Comparison of ENCODE assay signal across 20 mouse cellular contexts in genomic region chr12:103644601-103645000, GRCm38 (mm10). TPM values are rescaled to one million over a fixed set of nuclear protein-coding genes. Genes with fewer than 3 reads are reported as not detected.
"Had no signal": no experiment of that assay in that cellular context is flagged by ENCODE, and none has a peak within 500 bp of the region (broad histone marks: within the 10 kb centered on the region; RNA-seq: fewer than 3 reads in every experiment).

No protein-coding gene starts in this region.

- H3K9me3 ChIP-seq: kidney, embryonic 15.5 days; lung, embryonic 15.5 days; megakaryocyte, embryonic 14.5 days; midbrain, embryonic 12.5 days; neural tube, embryonic 15.5 days had no signal

- H3K36me3 ChIP-seq: kidney, embryonic 15.5 days; lung, embryonic 15.5 days; midbrain, embryonic 12.5 days; neural tube, embryonic 15.5 days had no signal

- H3K9ac ChIP-seq: kidney, embryonic 15.5 days; lung, embryonic 15.5 days; midbrain, embryonic 12.5 days; neural tube, embryonic 15.5 days had no signal

- H3K27ac ChIP-seq: kidney, embryonic 15.5 days; left cerebral cortex, adult 2 months; lung, embryonic 15.5 days; macrophage; midbrain, embryonic 12.5 days; neural tube, embryonic 15.5 days had no signal

- ATAC-seq: inflammation-experienced regulatory T-cells, adult 6 months; midbrain, embryonic 16.5 days had no signal

- H3K4me2 ChIP-seq: kidney, embryonic 15.5 days; lung, embryonic 15.5 days; midbrain, embryonic 12.5 days; neural tube, embryonic 15.5 days had no signal

- H3K4me3 ChIP-seq: kidney, embryonic 15.5 days; left cerebral cortex, adult 2 months; lung, embryonic 15.5 days; megakaryocyte, embryonic 14.5 days; midbrain, embryonic 12.5 days; neural tube, embryonic 15.5 days had no signal

- DNase-seq: kidney, adult 18-20 months; kidney, postnatal 25 days; liver; lung, postnatal 14 days; right cerebral cortex, adult 18-20 months; thymus, postnatal 36 days had no signal

- H3K4me1 ChIP-seq: kidney, embryonic 15.5 days; lung, embryonic 15.5 days; megakaryocyte, embryonic 14.5 days; midbrain, embryonic 12.5 days; neural tube, embryonic 15.5 days had no signal

- H3K27me3 ChIP-seq: kidney, embryonic 15.5 days; lung, embryonic 15.5 days; megakaryocyte, embryonic 14.5 days; midbrain, embryonic 12.5 days; neural tube, embryonic 15.5 days had no signal

RNA-seq across cellular contexts. Expression of gene Serpina6, which starts 12.4 kb away (rescaled TPM):
- polyA plus RNA-seq: inflammation-experienced regulatory T-cells, adult 6 months; macrophage; midbrain, embryonic 12.5 days; midbrain, embryonic 16.5 days had no signal

RNA-seq across cellular contexts. Expression of gene Serpina10, which starts 13.4 kb away (rescaled TPM):
- polyA plus RNA-seq: inflammation-experienced regulatory T-cells, adult 6 months; macrophage; midbrain, embryonic 12.5 days; midbrain, embryonic 16.5 days; testis, adult 2 months had no signal

RNA-seq across cellular contexts. Expression of gene Serpina16, which starts 31.3 kb away (rescaled TPM):
- polyA plus RNA-seq: inflammation-experienced regulatory T-cells, adult 6 months; kidney, embryonic 15.5 days; limb, embryonic 11.5 days; lung, embryonic 15.5 days; macrophage; midbrain, embryonic 12.5 days; midbrain, embryonic 16.5 days; neural tube, embryonic 11.5 days; stomach, embryonic 14.5 days; thymus, postnatal 0 days had no signal

RNA-seq across cellular contexts. Expression of gene Serpina1f, which starts 50.7 kb away (rescaled TPM):
- polyA plus RNA-seq: inflammation-experienced regulatory T-cells, adult 6 months; kidney, embryonic 15.5 days; limb, embryonic 11.5 days; lung, embryonic 15.5 days; macrophage; midbrain, embryonic 12.5 days; midbrain, embryonic 16.5 days; neural tube, embryonic 11.5 days; neural tube, embryonic 15.5 days; stomach, embryonic 14.5 days; thymus, postnatal 0 days had no signal
